Mouse (Mus musculus) megakaryocyte, embryonic 14.5 days (primary cell): ENCODE data around the gene Itgad.

Source experiments
- FLI1 ChIP-seq: IDR thresholded peaks from 2 replicates; pipeline ENCODE4 v1.6.1; 2012; ENCODE audit warnings: low read length, inconsistent platforms, mixed read lengths
- GATA1 ChIP-seq: IDR thresholded peaks from 3 replicates; pipeline ENCODE4 v1.6.1; 2012; ENCODE audit warnings: mixed read lengths, low read length, inconsistent platforms, borderline replicate concordance

DNA sequence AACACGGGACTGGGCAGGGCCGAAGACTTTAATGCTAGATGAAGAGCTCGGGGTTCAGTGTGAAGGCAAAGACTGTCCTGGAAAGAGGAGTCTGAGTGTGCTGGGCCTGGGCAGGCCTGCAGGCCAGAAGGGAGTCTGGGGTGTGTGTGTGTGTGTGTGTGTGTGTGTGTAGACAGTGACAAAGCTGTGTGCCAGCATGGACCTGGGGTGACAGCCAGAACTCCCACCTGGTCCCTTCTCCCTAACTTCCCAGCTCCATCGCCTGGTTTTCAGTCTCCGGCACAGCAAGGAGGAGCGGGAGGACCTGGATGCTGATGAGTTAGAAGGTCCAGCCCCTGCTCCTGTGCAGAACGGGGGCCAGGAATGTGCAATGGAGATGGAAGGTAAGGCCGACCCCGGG is 117.3 kb downstream of the Itgad start:
- TF ChIP-seq GATA1 (no peak), FLI1 (no peak)
